Mouse (Mus musculus): Measurements from ENCODE around the gene Krt13. TPM values are rescaled to one million over a fixed set of nuclear protein-coding genes. Genes with fewer than 3 reads are reported as not detected.

Gene Krt13
- polyA plus RNA-seq, 1 experiment from 2014 or later = not detected

DNA sequence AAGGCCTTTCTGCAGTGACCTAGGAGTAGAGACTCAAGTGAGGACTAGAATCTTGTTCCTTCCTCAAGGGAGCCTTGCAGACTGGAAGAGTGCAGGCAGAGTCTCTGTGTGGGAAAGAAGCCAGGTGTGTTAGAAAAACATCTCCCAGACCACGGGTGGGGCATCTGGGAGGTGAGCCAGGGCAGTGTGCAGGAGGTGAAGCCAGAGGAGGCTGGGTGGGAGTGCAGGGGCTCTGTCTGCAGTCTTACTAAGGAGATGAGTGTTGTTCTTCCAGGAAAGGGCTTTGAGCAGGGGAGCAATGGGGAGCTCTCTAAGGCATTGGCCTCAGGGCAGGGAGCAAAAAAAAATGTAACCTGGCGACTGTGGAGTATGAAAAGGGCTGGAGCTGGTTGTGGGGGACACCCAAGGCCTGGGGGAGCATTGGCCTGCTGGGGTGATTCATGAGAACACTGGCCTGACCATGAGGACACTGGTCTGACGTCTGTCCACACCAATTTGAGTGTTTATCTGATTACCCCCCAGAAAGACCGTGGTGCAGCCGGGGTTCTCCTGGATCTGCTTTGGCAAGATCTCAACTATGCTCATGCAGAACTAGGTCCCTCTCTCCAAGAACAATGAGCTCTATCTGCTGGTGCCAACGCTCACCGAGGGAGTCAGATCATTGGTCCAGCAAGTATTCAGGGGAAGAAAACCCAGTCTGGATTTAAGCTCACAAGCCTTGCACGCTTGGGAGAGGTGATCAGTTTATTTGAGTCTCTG is 34.3 kb upstream of the Krt13 start:
- Histone ChIP-seq H3K36me3 (replicated peaks; ENCODE audit: insufficient read depth, low read length) (no peaks in the 10 kb centered on the region), H3K4me3 (ENCODE audit: low read depth, low read length) (no peak overlapping the region), H3K9me3 (ENCODE audit: low read length) (no peaks in the 10 kb centered on the region), H3K4me1 (ENCODE audit: insufficient read depth) (no peaks in the 10 kb centered on the region), H3K27me3 (ENCODE audit: insufficient read depth, low read length) (no peaks in the 10 kb centered on the region), H3K9ac (replicated peaks) (no peak overlapping the region), H3K4me2 (ENCODE audit: low read depth, low read length) (no peak overlapping the region), H3K27ac (ENCODE audit: low read depth) (no peak overlapping the region)
- WGBS (ENCODE audit: insufficient replicate concordance) = 67% methylated on average over 8 of the region's 8 CpGs
- ATAC-seq (no peak), DNase-seq (no peak)
- TF ChIP-seq EP300 (IDR thresholded peaks at IDR 0.05; ENCODE audit: low read depth) = no peak
- TF ChIP-seq CTCF (IDR thresholded peaks at IDR 0.05; ENCODE audit: low read depth) = no peak

DNA sequence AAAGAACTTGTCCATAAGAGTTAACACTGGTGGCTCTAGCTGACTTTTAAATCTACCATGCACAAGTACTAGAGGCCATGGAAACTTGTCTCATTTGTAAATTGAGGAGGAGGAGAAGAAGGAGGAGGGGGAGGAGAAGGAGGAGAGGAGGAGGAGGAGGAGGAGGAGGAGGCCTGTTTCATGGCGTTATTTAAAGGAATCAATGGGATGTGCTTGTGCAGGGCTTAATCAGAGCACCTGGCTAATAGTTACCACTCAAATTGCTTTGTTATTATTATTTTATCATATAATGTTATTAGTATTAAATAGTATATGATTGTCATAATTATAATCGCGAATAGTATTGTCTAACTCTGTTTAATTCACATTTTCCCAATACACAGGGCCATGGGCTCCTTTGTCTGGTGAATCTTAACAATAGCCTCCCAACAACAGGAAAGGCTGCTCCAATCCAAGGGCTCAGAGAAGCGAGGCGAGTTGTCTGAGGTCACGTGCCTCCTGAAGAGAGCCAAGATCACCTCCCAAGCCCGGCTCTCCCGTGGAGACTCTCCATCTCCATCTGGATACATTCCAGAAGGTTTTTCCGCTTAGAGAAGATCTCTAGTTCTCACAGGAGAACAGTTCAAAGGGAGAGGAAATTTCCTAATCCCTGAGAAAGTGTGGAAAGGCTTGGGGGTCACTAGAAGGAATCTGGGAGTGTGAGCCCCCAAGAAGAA is 27.4 kb upstream of the Krt13 start, which contains the start of gene Krt19:
Krt19 (minus strand) TSS at position 51 of the 716 bp plus-strand sequence.
- 61% methylated on average over 9 of the region's 9 CpGs for WGBS (ENCODE audit: insufficient replicate concordance)
- no peak within 1 kb of the TSS for H3K4me3 ChIP-seq (ENCODE audit: low read depth, low read length)
- no peak within 1 kb of the TSS for H3K27ac ChIP-seq (ENCODE audit: low read depth)
- H3K4me1 ChIP-seq (ENCODE audit: insufficient read depth) = no peaks in the 10 kb centered on the region
- ATAC-seq (no peak), DNase-seq (no peak)
- H3K9ac ChIP-seq (replicated peaks) = no peak within 1 kb of the TSS
- no peak within 1 kb of the TSS for H3K4me2 ChIP-seq (ENCODE audit: low read depth, low read length)
- H3K36me3 ChIP-seq (replicated peaks; ENCODE audit: insufficient read depth, low read length) = no peaks in the 10 kb centered on the region
- H3K27me3 ChIP-seq (ENCODE audit: insufficient read depth, low read length) = peaks cover 22% of the 10 kb centered on the region
- H3K9me3 ChIP-seq (ENCODE audit: low read length) = no peaks in the 10 kb centered on the region
- TF ChIP-seq CTCF (IDR thresholded peaks at IDR 0.05; ENCODE audit: low read depth) (no peak), EP300 (IDR thresholded peaks at IDR 0.05; ENCODE audit: low read depth) (no peak)

DNA sequence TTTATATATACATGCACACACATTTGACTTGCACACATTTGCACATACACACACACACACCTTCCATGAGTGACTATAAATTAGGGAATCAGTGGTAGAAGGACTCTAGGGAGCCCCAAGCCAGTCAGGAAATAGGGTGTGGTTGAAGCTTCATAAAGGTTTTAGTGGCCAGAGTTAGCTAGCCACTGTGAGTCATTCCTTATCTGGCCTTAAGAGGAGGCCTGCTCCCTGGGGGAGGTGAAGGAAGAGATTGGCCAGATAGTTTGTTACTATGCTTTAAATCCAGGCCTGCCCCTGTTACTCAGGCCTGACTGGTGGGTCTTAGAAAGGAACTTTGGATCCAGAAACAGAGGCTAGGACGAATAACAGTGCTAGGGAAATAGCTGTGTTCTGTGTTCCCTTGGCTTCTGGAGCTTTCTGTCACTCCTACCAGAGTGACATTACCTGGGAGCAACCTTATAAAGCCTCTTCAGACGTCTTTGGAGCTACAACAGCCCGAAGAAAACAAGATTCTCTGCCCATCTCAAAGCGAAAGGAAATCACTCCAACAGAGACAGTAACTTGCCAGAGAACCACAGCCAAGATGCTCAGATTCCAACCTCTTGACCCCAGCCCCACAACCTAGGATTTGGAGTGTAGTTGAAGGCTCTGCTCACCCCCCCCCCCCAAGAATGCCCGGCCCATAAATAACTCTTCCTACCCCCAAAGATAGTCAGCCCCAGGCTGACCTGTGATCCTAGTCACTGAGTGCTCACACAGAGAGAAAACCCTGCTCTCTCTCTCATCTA is 26.4 kb upstream of the Krt13 start:
- no peak overlapping the region for H3K4me3 ChIP-seq (ENCODE audit: low read depth, low read length)
- no peaks in the 10 kb centered on the region for H3K36me3 ChIP-seq (replicated peaks; ENCODE audit: insufficient read depth, low read length)
- H3K4me2 ChIP-seq (ENCODE audit: low read depth, low read length) = no peak overlapping the region
- no peak overlapping the region for H3K27ac ChIP-seq (ENCODE audit: low read depth)
- no peaks in the 10 kb centered on the region for H3K9me3 ChIP-seq (ENCODE audit: low read length)
- 51% methylated on average over 5 of the region's 5 CpGs for WGBS (ENCODE audit: insufficient replicate concordance)
- no peak for ATAC-seq
- peaks cover 22% of the 10 kb centered on the region for H3K27me3 ChIP-seq (ENCODE audit: insufficient read depth, low read length)
- DNase-seq = no peak
- TF ChIP-seq CTCF (IDR thresholded peaks at IDR 0.05; ENCODE audit: low read depth) (no peak), EP300 (IDR thresholded peaks at IDR 0.05; ENCODE audit: low read depth) (no peak)
- no peaks in the 10 kb centered on the region for H3K4me1 ChIP-seq (ENCODE audit: insufficient read depth)
- no peak overlapping the region for H3K9ac ChIP-seq (replicated peaks)

DNA sequence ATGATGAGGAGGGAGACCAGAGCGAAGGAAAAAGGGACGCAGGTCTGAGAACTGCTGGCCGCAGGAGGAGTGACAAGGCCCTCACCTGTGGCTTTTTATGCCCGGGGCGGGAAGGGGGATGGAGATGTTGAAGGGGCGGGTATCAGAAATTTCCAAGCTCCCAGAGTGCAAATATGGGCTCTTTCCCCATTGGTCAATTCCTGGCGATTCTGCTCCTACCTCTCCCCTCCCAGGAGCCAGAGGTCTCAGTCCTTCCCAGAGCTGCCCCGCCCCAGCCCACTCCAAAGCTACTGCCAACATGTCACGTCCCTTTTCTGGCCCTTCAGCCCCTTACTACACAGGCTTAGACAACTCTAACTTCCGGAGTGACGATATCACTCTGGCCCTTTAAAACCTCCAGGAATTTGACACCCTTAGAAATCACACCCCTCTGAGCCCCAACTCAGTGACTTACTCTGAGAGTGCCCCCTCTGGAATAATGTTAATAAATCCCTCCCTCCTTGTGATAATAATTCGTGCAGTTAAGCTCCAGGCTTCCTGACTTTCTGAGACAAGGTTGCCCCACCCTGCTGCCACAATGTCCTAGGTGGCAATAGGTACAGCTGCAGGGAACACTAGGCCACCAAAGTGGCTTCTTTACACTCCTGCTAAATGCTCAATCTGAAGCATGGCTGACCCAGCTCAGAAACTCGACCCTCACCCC is 24.6 kb upstream of the Krt13 start:
- 5% methylated on average over 13 of the region's 13 CpGs for WGBS (ENCODE audit: insufficient replicate concordance)
- Histone ChIP-seq H3K27ac (ENCODE audit: low read depth) (no peak overlapping the region), H3K4me3 (ENCODE audit: low read depth, low read length) (no peak overlapping the region), H3K9ac (replicated peaks) (no peak overlapping the region), H3K4me2 (ENCODE audit: low read depth, low read length) (no peak overlapping the region), H3K27me3 (ENCODE audit: insufficient read depth, low read length) (peaks cover 22% of the 10 kb centered on the region), H3K4me1 (ENCODE audit: insufficient read depth) (no peaks in the 10 kb centered on the region), H3K36me3 (replicated peaks; ENCODE audit: insufficient read depth, low read length) (no peaks in the 10 kb centered on the region), H3K9me3 (ENCODE audit: low read length) (no peaks in the 10 kb centered on the region)
- DNase-seq (no peak), ATAC-seq (no peak)
- TF ChIP-seq EP300 (IDR thresholded peaks at IDR 0.05; ENCODE audit: low read depth) (no peak), CTCF (IDR thresholded peaks at IDR 0.05; ENCODE audit: low read depth) (no peak)

- 6% methylated on average over 20 of the region's 20 CpGs for WGBS (ENCODE audit: insufficient replicate concordance)
- DNase-seq = no peak
- Histone ChIP-seq H3K27ac (ENCODE audit: low read depth) (no peak overlapping the region), H3K36me3 (replicated peaks; ENCODE audit: insufficient read depth, low read length) (no peaks in the 10 kb centered on the region), H3K4me2 (ENCODE audit: low read depth, low read length) (peak overlapping the region; percentile 44), H3K9ac (replicated peaks) (no peak overlapping the region; the same call in 1 of the 2 replicates), H3K9me3 (ENCODE audit: low read length) (no peaks in the 10 kb centered on the region), H3K4me3 (ENCODE audit: low read depth, low read length) (peak overlapping the region; percentile 20), H3K27me3 (ENCODE audit: insufficient read depth, low read length) (peaks cover 22% of the 10 kb centered on the region), H3K4me1 (ENCODE audit: insufficient read depth) (no peaks in the 10 kb centered on the region)
- TF ChIP-seq CTCF (IDR thresholded peaks at IDR 0.05; ENCODE audit: low read depth) = no peak
- TF ChIP-seq EP300 (IDR thresholded peaks at IDR 0.05; ENCODE audit: low read depth) = no peak
- no peak for ATAC-seq
Measured at GRCm38 (mm10) chr11:100145104-100145503, 23.7 kb upstream of the Krt13 start.
